Mouse (Mus musculus) heart, embryonic 12.5 days (tissue): ENCODE results near the gene Sh3pxd2a. TPM values are rescaled to one million over a fixed set of nuclear protein-coding genes. Genes with fewer than 3 reads are reported as not detected.

Source experiments
- ATAC-seq: fragments of 200-750 bp; cut with Nextera tagmentation; 2 replicates; pipeline ENCODE4 v1.8.0; 2017; ENCODE audit warnings: moderate TSS enrichment, moderate library complexity; ENCODE audit not compliant: insufficient number of reproducible peaks, low FRiP score
- H3K27ac ChIP-seq: fragments of 300-500 bp; sonication (generic); 2 replicates; pipeline ENCODE4 v1.5.1; 2016; ENCODE audit warnings: mild to moderate bottlenecking, moderate library complexity; ENCODE audit not compliant: poor library complexity, severe bottlenecking
- H3K27me3 ChIP-seq: fragments of 300-500 bp; sonication (generic); replicated peaks from 2 replicates; pipeline ENCODE4 v1.6.1; 2016; ENCODE audit warnings: mild to moderate bottlenecking, moderate library complexity
- H3K36me3 ChIP-seq: fragments of 300-500 bp; sonication (generic); 2 replicates; pipeline ENCODE4 v1.6.1; 2016; ENCODE audit warnings: mild to moderate bottlenecking, moderate library complexity
- H3K4me1 ChIP-seq: fragments of 300-500 bp; sonication (generic); replicated peaks from 2 replicates; pipeline ENCODE4 v1.6.1; 2016; ENCODE audit warnings: mild to moderate bottlenecking
- H3K4me2 ChIP-seq: fragments of 300-500 bp; sonication (generic); 2 replicates; pipeline ENCODE4 v1.6.1; 2016; ENCODE audit warnings: mild to moderate bottlenecking, moderate library complexity
- H3K4me3 ChIP-seq: fragments of 300-500 bp; sonication (generic); 2 replicates; pipeline ENCODE4 v1.5.1; 2016; ENCODE audit warnings: mild to moderate bottlenecking
- H3K9ac ChIP-seq: fragments of 300-500 bp; sonication (generic); 2 replicates; pipeline ENCODE4 v1.6.1; 2016; ENCODE audit warnings: mild to moderate bottlenecking, moderate library complexity
- H3K9me3 ChIP-seq: fragments of 300-500 bp; sonication (generic); replicated peaks from 2 replicates; pipeline ENCODE4 v1.6.1; 2016; ENCODE audit warnings: mild to moderate bottlenecking, moderate library complexity
- WGBS: fragments of 180-500 bp; shearing (Covaris S2); methylation state at CpG from one replicate; pipeline ENCODE4 v1.1.7; 2016; 5-methylcytosine and 5-hydroxymethylcytosine counted together
- polyA plus RNA-seq: library from polyadenylated mRNA; unstranded; fragments of >200 nt; fragmentation: Nextera tagmentation; extraction: Ambion mirVana; gene quantifications from 2 replicates; pipeline ENCODE4 v1.2.1, GENCODE M21; 2016

Gene Sh3pxd2a
- polyA plus RNA-seq, 1 experiment from 2014 or later: 6.2 TPM

GRCm38 (mm10) chr19:47437040-47437439 lies 27.2 kb downstream of the Sh3pxd2a start:
- no peak overlapping the region for H3K4me3 ChIP-seq
- H3K4me1 ChIP-seq: peaks cover 62% of the 10 kb centered on the region
- no peaks in the 10 kb centered on the region for H3K9me3 ChIP-seq
- no peak for ATAC-seq
- no peak overlapping the region for H3K4me2 ChIP-seq
- no peak overlapping the region for H3K27ac ChIP-seq
- H3K27me3 ChIP-seq: no peaks in the 10 kb centered on the region
- no peak overlapping the region for H3K9ac ChIP-seq
- 86% methylated on average over 4 of the region's 4 CpGs for WGBS
- peaks cover 6% of the 10 kb centered on the region; the same call in 1 of the 2 replicates for H3K36me3 ChIP-seq

- peaks cover 62% of the 10 kb centered on the region for H3K4me1 ChIP-seq
- no peak for ATAC-seq
- WGBS: 88% methylated on average over 8 of the region's 8 CpGs
Measured at GRCm38 (mm10) chr19:47436236-47436635, 28.0 kb downstream of the Sh3pxd2a start.

GRCm38 (mm10) chr19:47434655-47435054 lies 29.5 kb downstream of the Sh3pxd2a start:
- peaks cover 6% of the 10 kb centered on the region; the same call in 1 of the 2 replicates for H3K36me3 ChIP-seq
- no peak overlapping the region for H3K9ac ChIP-seq
- peaks cover 59% of the 10 kb centered on the region for H3K4me1 ChIP-seq
- H3K9me3 ChIP-seq: no peaks in the 10 kb centered on the region
- ATAC-seq: no peak
- H3K27me3 ChIP-seq: no peaks in the 10 kb centered on the region
- H3K4me2 ChIP-seq: no peak overlapping the region
- 95% methylated on average over 14 of the region's 14 CpGs for WGBS
- H3K4me3 ChIP-seq: no peak overlapping the region
- no peak overlapping the region for H3K27ac ChIP-seq

More at GRCm38 (mm10) chr19:47436236-47436635, 28.0 kb downstream of the Sh3pxd2a start:
- Histone ChIP-seq H3K4me3 (no peak overlapping the region), H3K4me2 (no peak overlapping the region), H3K9ac (no peak overlapping the region), H3K27ac (no peak overlapping the region), H3K36me3 (peaks cover 6% of the 10 kb centered on the region; the same call in 1 of the 2 replicates), H3K9me3 (no peaks in the 10 kb centered on the region), H3K27me3 (no peaks in the 10 kb centered on the region)

DNA sequence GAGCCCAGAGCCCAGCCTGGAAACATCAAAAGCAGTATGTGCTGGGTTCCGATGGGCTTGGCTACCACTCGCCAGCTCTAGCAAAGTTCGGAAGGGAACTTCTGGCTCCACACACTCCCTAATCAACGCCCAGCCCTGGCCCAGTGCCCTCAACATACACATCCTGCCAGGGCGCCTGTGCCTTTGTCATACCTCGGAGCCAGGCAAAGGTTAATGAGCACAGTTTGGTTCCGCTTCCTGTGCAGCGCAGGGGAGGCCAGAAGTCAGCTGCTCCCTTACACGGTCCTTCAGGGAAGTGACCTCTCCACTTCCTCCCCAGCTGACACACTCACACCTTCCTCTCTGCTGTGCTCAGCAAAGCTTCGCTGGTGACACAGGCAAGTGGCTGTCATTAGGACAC lies 31.9 kb downstream of the Sh3pxd2a start:
- WGBS: 38% methylated on average over 10 of the region's 10 CpGs
- Histone ChIP-seq H3K4me2 (peak overlapping the region; percentile 2; the same call in 1 of the 2 replicates), H3K4me3 (no peak overlapping the region), H3K27ac (peak overlapping the region; percentile 61), H3K9me3 (no peaks in the 10 kb centered on the region), H3K36me3 (peaks cover 6% of the 10 kb centered on the region; the same call in 1 of the 2 replicates), H3K4me1 (peaks cover 59% of the 10 kb centered on the region), H3K9ac (0 out of 2 replicates have a peak overlapping the region, but pooled peaks have one; percentile 27), H3K27me3 (no peaks in the 10 kb centered on the region)
- ATAC-seq: peak; percentile 41

DNA sequence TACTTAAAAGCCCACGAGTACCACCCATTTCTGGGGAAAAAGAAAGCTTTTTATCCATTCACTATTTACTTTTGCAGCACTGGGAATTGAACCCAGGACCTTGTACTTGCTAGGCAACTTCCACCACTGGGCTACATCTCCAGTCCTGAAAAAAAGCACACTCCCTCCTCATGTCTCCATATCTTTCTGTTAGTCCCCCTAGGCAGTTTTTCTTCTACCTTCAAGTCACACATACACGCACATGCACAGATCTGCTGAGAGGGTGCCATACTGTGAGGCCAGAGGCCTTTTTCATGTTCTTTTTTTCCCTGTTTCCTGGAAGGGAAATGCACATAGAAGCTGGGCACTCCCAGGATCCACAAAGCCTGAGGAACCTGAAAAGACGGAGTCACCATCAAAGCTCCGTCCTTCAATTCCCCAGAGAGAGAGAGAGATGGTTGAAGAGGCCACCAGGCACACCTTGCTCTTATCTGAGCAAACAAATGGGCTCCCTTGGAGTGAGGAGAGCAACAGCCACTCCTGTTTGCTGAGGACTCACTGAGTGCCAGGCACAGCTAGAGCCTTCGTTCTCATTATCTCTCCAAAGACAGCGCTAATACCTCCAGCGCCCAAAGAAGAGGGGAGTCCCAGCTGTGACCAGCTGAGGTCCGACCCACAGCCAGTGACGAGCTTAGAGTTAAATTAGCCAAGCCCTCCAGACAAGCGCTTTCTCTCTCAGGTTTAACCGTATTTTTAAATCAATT lies 32.8 kb downstream of the Sh3pxd2a start:
- Histone ChIP-seq H3K4me2 (no peak overlapping the region; the same call in 1 of the 2 replicates), H3K4me3 (no peak overlapping the region), H3K9me3 (no peaks in the 10 kb centered on the region), H3K4me1 (peaks cover 60% of the 10 kb centered on the region), H3K27me3 (no peaks in the 10 kb centered on the region), H3K36me3 (peaks cover 6% of the 10 kb centered on the region; the same call in 1 of the 2 replicates), H3K27ac (peak overlapping the region; percentile 61), H3K9ac (no peak overlapping the region)
- WGBS: 45% methylated on average over 11 of the region's 11 CpGs
- ATAC-seq: peak; percentile 33; the same call in 1 of the 2 replicates

DNA sequence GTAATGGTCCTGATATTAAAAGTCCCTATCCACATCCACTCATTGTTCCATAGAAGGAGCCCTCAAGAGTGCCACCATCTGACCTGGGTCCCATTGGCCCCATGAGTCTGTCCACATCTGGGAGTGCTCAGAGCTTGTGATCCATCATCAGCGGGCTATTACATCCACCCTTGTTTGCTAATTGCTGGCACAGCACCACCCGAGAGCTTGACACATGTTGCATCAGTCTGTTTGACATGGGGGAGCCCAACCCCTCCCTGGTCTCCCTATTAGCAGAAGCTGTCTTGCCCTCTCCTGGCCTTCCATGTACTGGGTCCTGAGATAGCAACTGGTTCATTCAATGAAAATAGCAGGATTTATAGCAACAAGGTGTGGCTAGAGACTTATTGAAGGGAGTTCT lies 34.0 kb downstream of the Sh3pxd2a start:
- Histone ChIP-seq H3K36me3 (peaks cover 2% of the 10 kb centered on the region; the same call in 1 of the 2 replicates), H3K9ac (no peak overlapping the region), H3K4me2 (no peak overlapping the region), H3K27me3 (no peaks in the 10 kb centered on the region), H3K27ac (no peak overlapping the region), H3K4me3 (no peak overlapping the region), H3K9me3 (no peaks in the 10 kb centered on the region), H3K4me1 (peaks cover 60% of the 10 kb centered on the region)
- no peak for ATAC-seq
- 86% methylated on average over 2 of the region's 2 CpGs for WGBS

GRCm38 (mm10) chr19:47429245-47429644 lies 35.0 kb downstream of the Sh3pxd2a start:
- H3K9me3 ChIP-seq: no peaks in the 10 kb centered on the region
- H3K4me2 ChIP-seq: no peak overlapping the region
- H3K36me3 ChIP-seq: peaks cover 3% of the 10 kb centered on the region
- 63% methylated on average over 3 of the region's 3 CpGs for WGBS
- no peak overlapping the region for H3K9ac ChIP-seq
- H3K27ac ChIP-seq: peak overlapping the region; percentile 74
- peaks cover 61% of the 10 kb centered on the region for H3K4me1 ChIP-seq
- no peak overlapping the region for H3K4me3 ChIP-seq
- H3K27me3 ChIP-seq: no peaks in the 10 kb centered on the region
- ATAC-seq: no peak

- peak; percentile 51 for ATAC-seq
- peaks cover 62% of the 10 kb centered on the region for H3K4me1 ChIP-seq
- no peaks in the 10 kb centered on the region for H3K9me3 ChIP-seq
- no peak overlapping the region for H3K4me3 ChIP-seq
- 22% methylated on average over 7 of the region's 7 CpGs for WGBS
- no peak overlapping the region for H3K9ac ChIP-seq
- peak overlapping the region; percentile 74 for H3K27ac ChIP-seq
- 0 out of 2 replicates have a peak overlapping the region, but pooled peaks have one; percentile 31 for H3K4me2 ChIP-seq
- H3K27me3 ChIP-seq: no peaks in the 10 kb centered on the region
- peaks cover 7% of the 10 kb centered on the region for H3K36me3 ChIP-seq
Measured at GRCm38 (mm10) chr19:47428794-47429193, 35.4 kb downstream of the Sh3pxd2a start.

DNA sequence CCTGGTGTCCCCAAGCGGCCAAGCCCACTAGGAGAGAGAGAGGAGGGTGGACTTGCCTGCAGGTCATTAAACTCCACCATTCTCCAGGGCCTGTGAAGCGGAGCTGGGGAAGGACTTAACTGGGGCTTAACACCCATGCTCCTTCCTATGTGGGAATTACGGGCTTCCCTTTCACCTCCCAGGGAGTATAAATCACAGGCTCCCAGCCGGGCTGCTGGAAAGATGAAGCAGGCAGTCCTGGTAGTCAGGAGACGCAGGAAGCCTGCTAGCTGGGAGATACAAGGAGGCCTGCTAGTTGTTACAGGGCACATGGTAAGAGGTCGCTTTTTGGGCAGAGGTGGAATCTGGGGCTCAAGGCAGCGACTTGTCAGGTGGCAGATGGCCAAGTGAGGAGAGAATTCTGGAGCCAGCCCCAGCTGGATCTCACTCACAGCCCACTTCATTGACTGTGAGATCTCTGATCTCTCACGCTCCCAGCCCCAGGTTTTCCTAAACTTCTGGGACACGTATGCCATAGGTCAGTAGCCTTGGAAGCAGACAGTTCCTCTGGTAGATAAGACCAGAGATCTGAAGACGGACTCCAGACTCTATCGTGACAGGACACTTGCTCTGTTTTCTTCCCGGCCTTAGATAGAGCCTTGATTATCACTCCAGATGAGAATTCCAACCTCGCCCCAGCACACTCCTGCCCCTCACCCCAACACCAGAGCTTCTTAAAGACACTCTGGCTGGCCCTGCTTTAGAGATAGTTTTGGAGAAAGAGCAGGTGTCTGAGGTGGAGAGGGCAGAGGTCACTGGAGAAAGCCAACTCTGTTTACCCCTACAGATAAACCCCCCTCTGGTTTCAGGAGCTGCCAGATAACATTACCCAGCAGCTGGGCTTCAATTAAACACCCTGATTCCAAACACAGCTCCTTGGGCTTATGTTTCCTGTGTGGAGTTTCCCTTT lies 36.1 kb downstream of the Sh3pxd2a start:
- 13% methylated on average over 13 of the region's 13 CpGs for WGBS
- peak overlapping the region; percentile 74 for H3K27ac ChIP-seq
- H3K4me3 ChIP-seq: no peak overlapping the region
- H3K27me3 ChIP-seq: no peaks in the 10 kb centered on the region
- H3K4me1 ChIP-seq: peaks cover 63% of the 10 kb centered on the region
- H3K36me3 ChIP-seq: peaks cover 13% of the 10 kb centered on the region
- peak overlapping the region; percentile 28; the same call in 1 of the 2 replicates for H3K9ac ChIP-seq
- ATAC-seq: peak; percentile 56
- no peaks in the 10 kb centered on the region for H3K9me3 ChIP-seq
- H3K4me2 ChIP-seq: peak overlapping the region; percentile 31

DNA sequence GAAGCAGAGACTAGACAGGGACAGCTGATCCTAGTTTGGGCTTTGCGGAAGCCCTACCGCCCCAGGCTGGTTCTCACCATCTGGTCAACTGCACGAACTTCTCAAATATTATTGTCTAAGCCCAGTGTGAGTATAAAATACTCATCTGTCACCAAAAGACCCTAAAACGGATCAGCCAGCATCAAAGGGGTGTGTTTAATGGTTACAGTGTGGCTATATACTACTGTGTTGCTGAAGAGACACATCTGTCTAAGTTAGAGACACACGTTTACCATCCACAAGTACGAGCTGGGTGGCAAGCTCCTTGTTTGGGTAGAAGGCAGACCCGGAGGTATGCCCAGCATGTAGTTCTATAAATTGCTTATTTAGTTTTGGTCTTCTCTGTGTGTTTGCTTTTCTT lies 40.6 kb downstream of the Sh3pxd2a start:
- Histone ChIP-seq H3K27me3 (no peaks in the 10 kb centered on the region), H3K4me3 (no peak overlapping the region), H3K9ac (no peak overlapping the region), H3K9me3 (no peaks in the 10 kb centered on the region), H3K4me1 (peaks cover 59% of the 10 kb centered on the region), H3K36me3 (peaks cover 16% of the 10 kb centered on the region), H3K4me2 (no peak overlapping the region), H3K27ac (no peak overlapping the region)
- ATAC-seq: no peak
- WGBS: 80% methylated on average over 7 of the region's 7 CpGs
